Mouse (Mus musculus) intestine, embryonic 14.5 days (tissue): ENCODE data around the gene Syt14. TPM values are rescaled to one million over a fixed set of nuclear protein-coding genes. Genes with fewer than 3 reads are reported as not detected.
A peak's percentile ranks its signal among the peaks of the same experiment; 100 is the strongest.

Experiments used
- ATAC-seq: fragments of 200-750 bp; cut with Nextera tagmentation; replicated peaks from 2 replicates; pipeline ENCODE4 v1.8.0; 2017; ENCODE audit warnings: low read depth, moderate number of reproducible peaks, moderate TSS enrichment, moderate library complexity; ENCODE audit not compliant: low FRiP score, low TSS enrichment
- DNase-seq: peaks from one replicate; pipeline ENCODE4 v3.0.0-alpha.2; 2018; ENCODE audit warnings: low spot score
- H3K27ac ChIP-seq: fragments of 300-500 bp; sonication (generic); 2 replicates; pipeline ENCODE4 v1.5.1; 2014; ENCODE audit warnings: low read depth, mild to moderate bottlenecking, control low read depth
- H3K27me3 ChIP-seq: fragments of 300-500 bp; sonication (generic); replicated peaks from 2 replicates; pipeline ENCODE4 v1.6.1; 2014; ENCODE audit warnings: low read length, control low read depth; ENCODE audit not compliant: control insufficient read depth, insufficient read depth
- H3K36me3 ChIP-seq: fragments of 300-500 bp; sonication (generic); 2 replicates; pipeline ENCODE4 v1.6.1; 2014; ENCODE audit warnings: low read length, control low read depth; ENCODE audit not compliant: control insufficient read depth, insufficient read depth
- H3K4me1 ChIP-seq: fragments of 300-500 bp; sonication (generic); replicated peaks from 2 replicates; pipeline ENCODE4 v1.6.1; 2014; ENCODE audit warnings: low read length, control low read depth, mixed read lengths; ENCODE audit not compliant: control insufficient read depth, insufficient read depth
- H3K4me2 ChIP-seq: fragments of 300-500 bp; sonication (generic); 2 replicates; pipeline ENCODE4 v1.6.1; 2014; ENCODE audit warnings: low read length
- H3K4me3 ChIP-seq: fragments of 300-500 bp; sonication (generic); 2 replicates; pipeline ENCODE4 v1.5.1; 2014; ENCODE audit warnings: low read depth, low read length, control low read depth, mixed read lengths
- H3K9ac ChIP-seq: fragments of 300-500 bp; sonication (generic); 2 replicates; pipeline ENCODE4 v1.6.1; 2014; ENCODE audit warnings: mild to moderate bottlenecking, low read length
- H3K9me3 ChIP-seq: fragments of 300-500 bp; sonication (generic); 2 replicates; pipeline ENCODE4 v1.6.1; 2016; ENCODE audit warnings: low read length, control low read depth; ENCODE audit not compliant: control insufficient read depth
- WGBS: fragments of 180-500 bp; shearing (Covaris S2); extraction: QIAGEN DNeasy Blood & Tissue Kit; methylation state at CpG from one replicate; pipeline ENCODE4 v1.1.7; 2014; 5-methylcytosine and 5-hydroxymethylcytosine counted together
- polyA plus RNA-seq: library from polyadenylated mRNA; unstranded; fragments of >200 nt; fragmentation: Nextera tagmentation; extraction: Ambion mirVana; gene quantifications from 2 replicates; pipeline ENCODE4 v1.2.1, GENCODE M21; 2014

The Syt14 gene
- 3.3 and 4.2 TPM in 2 replicates for polyA plus RNA-seq

GRCm38 (mm10) chr1:193035371-193036238 is at the start of gene Syt14:
Gene Syt14 (minus strand): TSS chr1:193035775.
- H3K9ac ChIP-seq: peak within 1 kb of the TSS; percentile 49
- H3K27ac ChIP-seq: no peak within 1 kb of the TSS
- no peaks in the 10 kb centered on the region for H3K4me1 ChIP-seq
- H3K27me3 ChIP-seq: no peaks in the 10 kb centered on the region
- peak within 1 kb of the TSS; percentile 76 for H3K4me2 ChIP-seq
- WGBS: 1% methylated on average over 56 of the region's 67 CpGs
- DNase-seq (peak; percentile 96), ATAC-seq (peak; percentile 96)
- peak within 1 kb of the TSS; percentile 62 for H3K4me3 ChIP-seq
- no peaks in the 10 kb centered on the region for H3K36me3 ChIP-seq
- H3K9me3 ChIP-seq: no peaks in the 10 kb centered on the region

GRCm38 (mm10) chr1:193084016-193084415 is 48.4 kb upstream of the Syt14 start:
- Histone ChIP-seq H3K27me3 (no peaks in the 10 kb centered on the region), H3K9me3 (no peaks in the 10 kb centered on the region), H3K4me2 (no peak overlapping the region), H3K36me3 (no peaks in the 10 kb centered on the region), H3K4me3 (no peak overlapping the region), H3K4me1 (peaks cover 10% of the 10 kb centered on the region), H3K27ac (no peak overlapping the region), H3K9ac (no peak overlapping the region)
- 90% methylated on average over 1 of the region's 1 CpGs for WGBS
- ATAC-seq: no peak
- no peak for DNase-seq

DNA sequence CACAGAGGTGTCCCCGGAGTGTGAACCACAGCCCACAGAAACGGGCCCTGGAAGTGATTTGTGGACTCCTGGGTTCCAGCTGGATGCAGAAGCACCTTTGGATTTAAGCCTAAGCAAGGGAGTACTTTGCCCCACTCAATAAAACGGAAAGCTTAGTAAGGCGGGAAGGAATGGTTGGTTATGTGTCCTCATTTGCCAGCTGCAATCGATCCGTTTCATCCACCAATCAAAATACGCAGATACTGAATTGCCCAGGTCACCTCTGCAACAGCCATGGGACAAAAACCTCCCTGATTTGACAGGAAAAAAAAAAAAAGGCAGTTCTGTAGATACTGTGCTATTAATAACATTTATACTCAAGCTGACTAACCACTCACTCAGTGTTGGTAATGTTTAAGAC is 47.5 kb upstream of the Syt14 start:
- no peak overlapping the region for H3K27ac ChIP-seq
- no peak for DNase-seq
- no peaks in the 10 kb centered on the region for H3K36me3 ChIP-seq
- WGBS: 85% methylated on average over 7 of the region's 7 CpGs
- H3K9ac ChIP-seq: no peak overlapping the region
- peaks cover 10% of the 10 kb centered on the region for H3K4me1 ChIP-seq
- no peaks in the 10 kb centered on the region for H3K9me3 ChIP-seq
- no peak overlapping the region for H3K4me3 ChIP-seq
- no peaks in the 10 kb centered on the region for H3K27me3 ChIP-seq
- ATAC-seq: no peak
- H3K4me2 ChIP-seq: no peak overlapping the region

GRCm38 (mm10) chr1:193082311-193082921 is 46.8 kb upstream of the Syt14 start:
- Histone ChIP-seq H3K36me3 (no peaks in the 10 kb centered on the region), H3K27me3 (no peaks in the 10 kb centered on the region), H3K4me3 (no peak overlapping the region), H3K27ac (no peak overlapping the region), H3K4me2 (no peak overlapping the region), H3K4me1 (peaks cover 8% of the 10 kb centered on the region), H3K9ac (no peak overlapping the region), H3K9me3 (no peaks in the 10 kb centered on the region)
- WGBS: 59% methylated on average over 10 of the region's 10 CpGs
- ATAC-seq (no peak), DNase-seq (no peak)

- DNase-seq (no peak), ATAC-seq (no peak)
- H3K4me1 ChIP-seq: no peaks in the 10 kb centered on the region
- no peaks in the 10 kb centered on the region for H3K27me3 ChIP-seq
- H3K4me2 ChIP-seq: no peak overlapping the region
- no peaks in the 10 kb centered on the region for H3K9me3 ChIP-seq
- H3K36me3 ChIP-seq: no peaks in the 10 kb centered on the region
- no peak overlapping the region for H3K4me3 ChIP-seq
- no peak overlapping the region for H3K27ac ChIP-seq
- WGBS: 87% methylated on average over 3 of the region's 3 CpGs
- H3K9ac ChIP-seq: no peak overlapping the region
These were observed 27.0 kb upstream of the Syt14 start for GRCm38 (mm10) chr1:193062618-193063017.

- H3K4me1 ChIP-seq: no peaks in the 10 kb centered on the region
- no peaks in the 10 kb centered on the region for H3K27me3 ChIP-seq
- H3K27ac ChIP-seq: no peak overlapping the region
- no peak overlapping the region for H3K9ac ChIP-seq
- DNase-seq (no peak), ATAC-seq (no peak)
- no peak overlapping the region for H3K4me2 ChIP-seq
- WGBS: 87% methylated on average over 2 of the region's 2 CpGs
- no peaks in the 10 kb centered on the region for H3K9me3 ChIP-seq
- H3K36me3 ChIP-seq: no peaks in the 10 kb centered on the region
- no peak overlapping the region for H3K4me3 ChIP-seq
These were observed 24.6 kb upstream of the Syt14 start for GRCm38 (mm10) chr1:193060167-193060566.

DNA sequence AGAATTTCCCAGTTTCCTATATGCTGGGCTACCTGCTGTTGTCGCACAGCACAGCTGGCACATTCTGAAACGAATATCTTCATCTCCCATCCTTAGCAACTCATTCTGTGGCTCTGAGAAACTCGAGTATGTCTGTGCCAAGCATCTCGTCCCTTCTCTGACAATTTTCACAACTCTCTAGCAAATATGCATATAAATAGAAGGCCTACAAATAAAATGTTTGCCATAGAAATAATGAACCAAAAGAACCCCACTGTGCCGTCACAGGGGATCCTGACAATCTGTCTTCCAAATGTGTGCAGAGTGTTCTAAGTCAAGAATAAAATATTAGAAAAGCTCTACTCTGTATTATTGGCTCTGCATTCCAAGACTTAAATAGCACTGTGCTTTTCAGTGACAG is 24.0 kb upstream of the Syt14 start:
- Histone ChIP-seq H3K4me3 (no peak overlapping the region), H3K4me2 (no peak overlapping the region), H3K27me3 (no peaks in the 10 kb centered on the region), H3K4me1 (no peaks in the 10 kb centered on the region), H3K27ac (no peak overlapping the region), H3K9me3 (no peaks in the 10 kb centered on the region), H3K36me3 (no peaks in the 10 kb centered on the region), H3K9ac (no peak overlapping the region)
- DNase-seq (no peak), ATAC-seq (no peak)
- WGBS: 76% methylated on average over 5 of the region's 5 CpGs

GRCm38 (mm10) chr1:193054401-193054800 is 18.8 kb upstream of the Syt14 start:
- H3K27ac ChIP-seq: no peak overlapping the region
- no peaks in the 10 kb centered on the region for H3K36me3 ChIP-seq
- WGBS: 68% methylated on average over 5 of the region's 5 CpGs
- H3K9me3 ChIP-seq: 0 out of 2 replicates have a peak, but pooled peaks cover 2% of the 10 kb centered on the region
- no peaks in the 10 kb centered on the region for H3K27me3 ChIP-seq
- DNase-seq (peak; percentile 23), ATAC-seq (no peak)
- no peaks in the 10 kb centered on the region for H3K4me1 ChIP-seq
- H3K9ac ChIP-seq: no peak overlapping the region
- no peak overlapping the region for H3K4me3 ChIP-seq
- no peak overlapping the region for H3K4me2 ChIP-seq
